Mouse (Mus musculus): ENCODE results near the gene Ablim1.
A peak's percentile ranks its signal among the peaks of the same experiment; 100 is the strongest.

Ablim1 gene

GRCm38 (mm10) chr19:57222657-57223056 lies 92.1 kb downstream of the Ablim1 start:
- DNase-seq (ENCODE audit: low read depth, low spot score): no peak

GRCm38 (mm10) chr19:57221684-57222235 lies 93.0 kb downstream of the Ablim1 start:
- DNase-seq (ENCODE audit: low read depth, low spot score): no peak

- no peak for DNase-seq (ENCODE audit: low read depth, low spot score)
These were observed 95.0 kb downstream of the Ablim1 start for GRCm38 (mm10) chr19:57219758-57220157.

GRCm38 (mm10) chr19:57217161-57217560 lies 97.6 kb downstream of the Ablim1 start:
- no peak for DNase-seq (ENCODE audit: low read depth, low spot score)

GRCm38 (mm10) chr19:57215527-57215926 lies 99.2 kb downstream of the Ablim1 start:
- no peak for DNase-seq (ENCODE audit: low read depth, low spot score)

- DNase-seq (ENCODE audit: low read depth, low spot score): no peak
These were observed 102.3 kb downstream of the Ablim1 start for GRCm38 (mm10) chr19:57212406-57212805.

GRCm38 (mm10) chr19:57211444-57212111 lies 103.1 kb downstream of the Ablim1 start:
- DNase-seq (ENCODE audit: low read depth, low spot score): no peak

GRCm38 (mm10) chr19:57210924-57211323 lies 103.8 kb downstream of the Ablim1 start:
- no peak for DNase-seq (ENCODE audit: low read depth, low spot score)

- DNase-seq (ENCODE audit: low read depth, low spot score): peak; percentile 23
These were observed 110.6 kb downstream of the Ablim1 start for GRCm38 (mm10) chr19:57204101-57204500.

GRCm38 (mm10) chr19:57202554-57202953 lies 112.2 kb downstream of the Ablim1 start:
- DNase-seq (ENCODE audit: low read depth, low spot score): no peak

- no peak for DNase-seq (ENCODE audit: low read depth, low spot score)
These were observed 113.6 kb downstream of the Ablim1 start for GRCm38 (mm10) chr19:57201090-57201483.

GRCm38 (mm10) chr19:57200477-57201089 lies 114.1 kb downstream of the Ablim1 start:
- peak; percentile 48 for DNase-seq (ENCODE audit: low read depth, low spot score)

GRCm38 (mm10) chr19:57199361-57199760 lies 115.4 kb downstream of the Ablim1 start:
- DNase-seq (ENCODE audit: low read depth, low spot score): no peak

- no peak for DNase-seq (ENCODE audit: low read depth, low spot score)
These were observed 116.2 kb downstream of the Ablim1 start for GRCm38 (mm10) chr19:57198531-57198930.

GRCm38 (mm10) chr19:57198029-57198428 lies 116.7 kb downstream of the Ablim1 start:
- no peak for DNase-seq (ENCODE audit: low read depth, low spot score)

GRCm38 (mm10) chr19:57197043-57197817 lies 117.5 kb downstream of the Ablim1 start:
- peak; percentile 31 for DNase-seq (ENCODE audit: low read depth, low spot score)

- DNase-seq (ENCODE audit: low read depth, low spot score): no peak
These were observed 118.1 kb downstream of the Ablim1 start for GRCm38 (mm10) chr19:57196616-57197015.

- DNase-seq (ENCODE audit: low read depth, low spot score): no peak
These were observed 119.4 kb downstream of the Ablim1 start for GRCm38 (mm10) chr19:57195169-57195930.

- peak; percentile 73 for DNase-seq (ENCODE audit: low read depth, low spot score)
These were observed 120.8 kb downstream of the Ablim1 start for GRCm38 (mm10) chr19:57193958-57194357.

- no peak for DNase-seq (ENCODE audit: low read depth, low spot score)
These were observed 121.3 kb downstream of the Ablim1 start for GRCm38 (mm10) chr19:57193382-57193781.

GRCm38 (mm10) chr19:57191109-57191508 lies 123.6 kb downstream of the Ablim1 start:
- no peak for DNase-seq (ENCODE audit: low read depth, low spot score)

- no peak for DNase-seq (ENCODE audit: low read depth, low spot score)
These were observed 125.3 kb downstream of the Ablim1 start for GRCm38 (mm10) chr19:57189427-57189826.
